Mouse (Mus musculus) G1E (cell line): ENCODE data around the gene Serpina3m. TPM values are rescaled to one million over a fixed set of nuclear protein-coding genes. Genes with fewer than 3 reads are reported as not detected.

Source experiments
- ATAC-seq: 2 replicates; pipeline ENCODE4 v1.8.0; 2016; ENCODE audit warnings: mild to moderate bottlenecking; ENCODE audit not compliant: insufficient number of reproducible peaks, poor library complexity, low FRiP score, severe bottlenecking; ENCODE audit errors: extremely low read depth
- DNase-seq: peaks from one replicate; pipeline ENCODE4 v3.0.0; 2012; ENCODE audit warnings: low spot score
- H3K27me3 ChIP-seq: 2 replicates; pipeline ENCODE4 v1.6.1; 2012; ENCODE audit warnings: mild to moderate bottlenecking, low read length, inconsistent platforms; ENCODE audit not compliant: insufficient read depth
- H3K36me3 ChIP-seq: replicated peaks from 2 replicates; pipeline ENCODE3; 2012; ENCODE audit warnings: mild to moderate bottlenecking, inconsistent platforms
- H3K4me1 ChIP-seq: 2 replicates; pipeline ENCODE4 v1.6.1; 2012; ENCODE audit warnings: low read depth, low read length, inconsistent platforms, mixed read lengths; ENCODE audit not compliant: insufficient read depth
- H3K4me3 ChIP-seq: 2 replicates; pipeline ENCODE4 v1.5.1; 2012; ENCODE audit warnings: low read depth, mild to moderate bottlenecking, inconsistent platforms, low read length, moderate library complexity, mixed read lengths
- H3K9me3 ChIP-seq: replicated peaks from 2 replicates; pipeline ENCODE4 v1.6.1; 2012; ENCODE audit warnings: inconsistent platforms
- CTCF ChIP-seq: IDR thresholded peaks from 2 replicates; pipeline ENCODE4 v1.5.1; 2012; ENCODE audit warnings: low read depth, low read length, inconsistent platforms, mixed read lengths
- GATA1 ChIP-seq: IDR thresholded peaks from 2 replicates; pipeline ENCODE4 v1.6.1; 2012; ENCODE audit warnings: borderline replicate concordance, low read length, inconsistent platforms, mixed read lengths
- GATA2 ChIP-seq: IDR thresholded peaks from 2 replicates; pipeline ENCODE4 v1.6.1; 2012; ENCODE audit warnings: low read depth, low read length, inconsistent platforms, borderline replicate concordance
- POLR2AphosphoS5 ChIP-seq: IDR thresholded peaks from 2 replicates; pipeline ENCODE4 v1.6.1; 2012; ENCODE audit warnings: low read depth, low read length, inconsistent platforms; ENCODE audit not compliant: insufficient replicate concordance
- TAL1 ChIP-seq: conservative IDR thresholded peaks from 2 replicates; pipeline ENCODE4 v1.6.1; 2012; ENCODE audit warnings: low read depth, low read length, inconsistent platforms, mixed read lengths
- polyA plus RNA-seq: library from polyadenylated mRNA; stranded (reverse); fragments of >175 nt; gene quantifications from 2 replicates; pipeline ENCODE4 v1.2.3, GENCODE M21; 2012
- total RNA-seq, 2 experiments: library from RNA; stranded (forward) in 1 of 2; stranded (reverse) in 1 of 2; fragments of 200-1000 nt in 1 of 2; fragments of >200 nt in 1 of 2; fragmentation: Nextera tagmentation in 1 of 2; gene quantifications; 2 replicates each; pipeline ENCODE4 v1.2.3; 2014 to 2017

Gene Serpina3m
- total and polyA plus RNA-seq, 3 experiments, result not detected

- H3K36me3 ChIP-seq, result no peaks in the 10 kb centered on the region
- ATAC-seq (no peak), DNase-seq (no peak)
- H3K27me3 ChIP-seq, result no peaks in the 10 kb centered on the region
- no peak overlapping the region for H3K4me3 ChIP-seq
- H3K9me3 ChIP-seq, result peaks cover 65% of the 10 kb centered on the region
- no peaks in the 10 kb centered on the region for H3K4me1 ChIP-seq
- TF ChIP-seq POLR2AphosphoS5 (no peak), TAL1 (no peak), GATA2 (no peak), CTCF (no peak; the same call in 1 of the 2 replicates), GATA1 (no peak)
Measured at GRCm38 (mm10) chr12:104418340-104419135, 80.3 kb downstream of the Serpina3m start.

GRCm38 (mm10) chr12:104419136-104419462 lies 80.8 kb downstream of the Serpina3m start:
- no peak overlapping the region for H3K4me3 ChIP-seq
- H3K36me3 ChIP-seq, result no peaks in the 10 kb centered on the region
- ATAC-seq (no peak), DNase-seq (no peak)
- H3K9me3 ChIP-seq, result peaks cover 63% of the 10 kb centered on the region
- TF ChIP-seq POLR2AphosphoS5 (no peak), GATA1 (no peak), GATA2 (no peak), TAL1 (no peak), CTCF (no peak)
- H3K4me1 ChIP-seq, result no peaks in the 10 kb centered on the region
- H3K27me3 ChIP-seq, result no peaks in the 10 kb centered on the region

GRCm38 (mm10) chr12:104422615-104423392 lies 84.5 kb downstream of the Serpina3m start:
- Histone ChIP-seq H3K9me3 (peaks cover 66% of the 10 kb centered on the region), H3K4me1 (no peaks in the 10 kb centered on the region), H3K27me3 (no peaks in the 10 kb centered on the region), H3K4me3 (no peak overlapping the region), H3K36me3 (no peaks in the 10 kb centered on the region)
- no peak for DNase-seq
- ATAC-seq, result no peak
- TF ChIP-seq GATA2 (no peak), POLR2AphosphoS5 (no peak), TAL1 (no peak), CTCF (no peak), GATA1 (no peak)

GRCm38 (mm10) chr12:104425591-104425990 lies 87.3 kb downstream of the Serpina3m start:
- Histone ChIP-seq H3K27me3 (no peaks in the 10 kb centered on the region), H3K36me3 (no peaks in the 10 kb centered on the region), H3K4me1 (no peaks in the 10 kb centered on the region), H3K4me3 (no peak overlapping the region), H3K9me3 (peaks cover 61% of the 10 kb centered on the region)
- TF ChIP-seq GATA2, result no peak
- TF ChIP-seq CTCF, result no peak
- no peak for TF ChIP-seq GATA1
- TF ChIP-seq POLR2AphosphoS5, result no peak
- DNase-seq (no peak), ATAC-seq (no peak)

- H3K4me1 ChIP-seq, result no peaks in the 10 kb centered on the region
- no peaks in the 10 kb centered on the region for H3K27me3 ChIP-seq
- DNase-seq (no peak), ATAC-seq (no peak)
- no peaks in the 10 kb centered on the region for H3K36me3 ChIP-seq
- no peak for TF ChIP-seq TAL1
- no peak for TF ChIP-seq POLR2AphosphoS5
- no peak for TF ChIP-seq CTCF
- no peak for TF ChIP-seq GATA1
- TF ChIP-seq GATA2, result no peak
- peaks cover 64% of the 10 kb centered on the region for H3K9me3 ChIP-seq
- H3K4me3 ChIP-seq, result no peak overlapping the region
Measured at GRCm38 (mm10) chr12:104426915-104427314, 88.6 kb downstream of the Serpina3m start.

- TF ChIP-seq TAL1 (no peak), CTCF (no peak), GATA2 (no peak), GATA1 (no peak), POLR2AphosphoS5 (no peak)
- H3K9me3 ChIP-seq, result peaks cover 72% of the 10 kb centered on the region
- H3K4me1 ChIP-seq, result no peaks in the 10 kb centered on the region
- ATAC-seq (no peak), DNase-seq (no peak)
- H3K36me3 ChIP-seq, result no peaks in the 10 kb centered on the region
- H3K4me3 ChIP-seq, result no peak overlapping the region
- no peaks in the 10 kb centered on the region for H3K27me3 ChIP-seq
Measured at GRCm38 (mm10) chr12:104431359-104431758, 93.1 kb downstream of the Serpina3m start.
